Mouse (Mus musculus) R1 (cell line): ENCODE measurements around the gene Gid4.

ENCODE experiments used
- DNase-seq: peaks from one replicate; pipeline ENCODE4 v3.0.0-alpha.2; 2018; ENCODE audit warnings: low read depth, low spot score

The Gid4 gene

GRCm38 (mm10) chr11:60416963-60417716, at the start of gene Gid4:
Gid4 (plus strand) TSS chr11:60417145.
- DNase-seq = peak; percentile 99

DNA sequence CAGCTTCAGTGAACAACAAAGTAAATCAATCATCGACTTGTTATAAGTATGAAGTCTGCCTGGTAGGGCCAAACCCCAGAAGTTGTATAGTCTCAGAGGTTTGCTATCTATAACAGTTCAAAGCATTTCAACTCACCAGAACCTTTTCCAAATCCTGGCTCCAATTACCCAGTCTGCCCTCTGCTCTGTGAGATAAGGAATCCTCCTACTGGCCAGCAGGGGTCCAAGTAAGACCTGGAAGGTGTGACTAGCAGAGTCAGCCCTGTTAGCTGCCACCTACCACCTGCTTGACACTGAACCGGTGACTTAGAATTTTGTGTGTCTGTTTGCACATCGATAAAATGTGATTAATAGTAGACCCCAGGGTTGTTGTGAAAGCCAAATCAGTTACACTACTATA, 49.7 kb upstream of the Gid4 start:
- peak; percentile 63 for DNase-seq

DNA sequence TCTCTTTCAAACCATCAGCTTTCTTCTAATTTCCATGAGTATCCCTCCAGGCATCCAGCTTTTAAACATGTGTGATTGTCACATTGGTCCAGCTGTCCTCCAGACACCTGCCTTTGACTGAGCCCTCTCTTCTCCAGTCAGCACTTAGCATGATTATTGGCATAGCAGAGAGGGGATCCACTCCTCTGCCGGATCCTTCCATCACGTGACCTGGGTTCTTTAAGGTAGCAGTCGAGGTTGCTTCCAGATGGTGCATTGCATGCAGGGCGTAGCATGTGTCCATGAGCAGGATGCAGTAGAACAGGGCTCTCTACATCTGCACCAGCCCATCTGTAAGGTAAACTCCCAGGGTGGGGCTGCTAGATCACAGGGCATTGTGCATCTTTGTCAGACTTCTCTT, 48.0 kb upstream of the Gid4 start:
- no peak for DNase-seq

- no peak for DNase-seq
Measured at GRCm38 (mm10) chr11:60369448-60369847, 47.5 kb upstream of the Gid4 start.

- no peak for DNase-seq
Measured at GRCm38 (mm10) chr11:60370431-60370830, 46.5 kb upstream of the Gid4 start.

- no peak for DNase-seq
Measured at GRCm38 (mm10) chr11:60374481-60374880, 42.5 kb upstream of the Gid4 start.

- DNase-seq = peak; percentile 65
Measured at GRCm38 (mm10) chr11:60383518-60383917, 33.4 kb upstream of the Gid4 start.

DNA sequence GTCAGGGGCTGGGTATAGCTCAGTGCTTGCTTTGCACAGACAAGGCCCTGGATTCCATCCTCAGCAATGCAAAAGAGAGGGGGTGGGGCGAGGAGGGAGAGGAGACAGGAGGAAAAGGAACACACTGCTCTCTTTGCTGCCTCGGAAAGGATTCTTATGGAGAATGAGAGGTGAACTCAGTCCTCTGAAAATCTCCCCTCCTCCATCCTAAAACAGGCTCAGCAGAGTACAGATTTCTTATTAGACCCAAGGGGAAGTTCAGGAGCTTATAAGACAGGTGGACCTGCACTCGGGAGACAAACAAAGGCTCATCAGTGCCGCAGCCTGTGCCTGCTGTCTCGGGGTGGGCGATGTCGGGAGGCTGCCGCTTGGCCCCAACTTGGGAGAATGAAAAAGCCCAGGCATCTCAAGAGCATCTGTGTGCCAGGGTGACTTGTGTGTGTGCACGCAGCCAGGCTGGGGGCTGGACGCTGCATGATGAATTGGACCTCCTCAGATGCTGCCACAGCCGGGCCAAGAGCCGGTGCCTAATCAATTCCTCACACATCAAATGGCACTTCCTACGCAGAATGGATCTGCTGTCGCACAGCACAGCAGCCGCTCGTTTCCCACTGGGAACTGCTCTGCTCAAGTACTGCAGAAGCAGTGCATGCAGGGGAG, 32.1 kb upstream of the Gid4 start:
- DNase-seq = peak; percentile 47

DNA sequence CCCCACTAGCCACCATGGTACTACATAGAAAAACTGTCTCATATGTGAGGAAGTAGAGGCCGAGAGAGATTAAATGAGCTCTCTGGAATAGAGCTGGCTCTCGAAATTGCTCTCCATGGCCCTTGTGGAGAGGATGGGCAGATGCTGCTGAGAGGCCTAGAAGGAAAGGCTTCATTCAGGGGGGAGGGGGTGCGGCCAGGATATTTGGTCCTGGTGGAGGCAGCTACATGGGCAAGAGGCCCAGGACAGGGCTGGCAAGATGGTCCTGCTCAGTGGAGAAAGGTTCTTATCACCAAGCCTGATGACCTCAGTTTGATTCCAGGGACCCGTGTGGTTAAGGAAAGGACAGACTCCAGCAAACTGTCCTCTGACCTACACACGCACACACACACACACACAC, 31.0 kb upstream of the Gid4 start:
- DNase-seq = no peak

DNA sequence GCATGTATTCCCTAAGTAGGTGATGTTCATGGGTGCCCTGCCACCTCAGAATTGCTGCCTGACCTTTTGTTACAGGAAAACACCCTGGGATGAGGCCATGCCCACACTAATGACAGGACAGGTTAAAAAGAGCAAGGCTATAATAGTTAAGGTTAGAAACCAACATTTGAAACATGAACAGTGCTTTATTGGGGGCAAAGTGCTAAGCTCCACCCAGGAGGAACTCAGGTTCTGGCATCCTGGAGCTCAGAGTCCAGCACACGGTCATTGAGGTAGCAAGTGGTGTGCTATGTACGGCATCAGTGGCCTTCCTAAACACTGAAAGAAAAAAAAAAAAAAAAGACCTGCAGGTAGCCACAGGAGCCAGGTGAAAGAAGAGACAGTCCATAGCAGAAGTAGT, 29.0 kb upstream of the Gid4 start:
- no peak for DNase-seq

GRCm38 (mm10) chr11:60391346-60391745, 25.6 kb upstream of the Gid4 start:
- no peak for DNase-seq

DNA sequence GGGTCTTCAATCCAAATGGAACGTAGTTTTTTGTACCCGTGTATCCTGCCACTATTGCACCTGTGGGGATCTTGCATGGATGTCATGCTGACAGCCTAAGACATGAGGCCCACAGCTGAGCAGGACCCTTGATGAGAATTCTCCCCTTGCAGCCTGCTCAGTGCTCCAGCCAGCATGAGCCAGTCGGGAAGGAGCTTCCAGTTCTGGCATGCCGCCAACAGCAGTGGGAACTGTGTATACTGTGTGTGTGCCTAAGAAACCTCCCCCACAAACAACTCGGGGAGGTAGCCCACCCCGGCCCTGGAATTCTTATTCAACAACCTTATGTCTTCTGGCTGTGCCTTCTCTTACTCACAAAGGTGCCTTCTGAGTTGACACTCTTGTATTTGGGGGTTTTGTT, 20.4 kb upstream of the Gid4 start:
- peak; percentile 13 for DNase-seq

- DNase-seq = no peak
Measured at GRCm38 (mm10) chr11:60397172-60397571, 19.8 kb upstream of the Gid4 start.

GRCm38 (mm10) chr11:60406606-60407005, 10.3 kb upstream of the Gid4 start:
- DNase-seq = no peak

DNA sequence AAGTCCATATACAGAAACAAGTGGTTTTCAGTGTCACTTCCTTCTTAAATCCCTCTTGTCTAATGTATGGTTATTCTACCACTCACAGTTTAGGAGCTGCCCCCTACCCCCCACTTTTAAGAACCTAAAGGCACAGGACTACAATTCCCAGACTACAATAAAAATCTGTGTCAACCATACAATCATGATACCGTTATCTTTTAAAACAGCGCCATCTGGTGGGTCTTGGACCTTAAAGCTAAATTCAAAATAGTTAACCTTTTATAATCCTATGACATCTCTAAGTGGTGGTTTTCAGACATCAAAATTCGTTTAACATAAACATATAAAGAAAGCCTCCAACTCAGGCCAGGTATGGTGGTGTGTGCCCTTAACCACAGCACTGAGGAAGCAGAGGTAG, 4.8 kb upstream of the Gid4 start:
- DNase-seq = peak; percentile 66

DNA sequence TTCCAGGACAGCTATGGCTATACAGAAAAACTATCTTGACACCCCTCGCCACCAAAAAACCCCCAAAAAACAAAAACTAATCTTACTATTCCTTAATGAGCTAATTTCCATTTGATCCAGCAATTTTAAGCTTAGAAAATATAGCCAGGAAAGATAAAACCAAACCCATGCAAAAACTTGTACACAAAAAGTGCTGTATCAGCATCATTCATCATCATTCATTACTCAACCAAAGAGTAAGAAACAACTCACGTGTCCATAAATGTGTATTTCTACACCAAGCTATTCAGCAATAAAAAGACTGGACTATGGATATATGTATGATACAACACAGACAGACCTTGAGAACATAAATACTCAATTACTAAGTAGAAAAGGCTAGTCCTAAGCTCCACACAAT, 4.0 kb upstream of the Gid4 start:
- no peak for DNase-seq

DNA sequence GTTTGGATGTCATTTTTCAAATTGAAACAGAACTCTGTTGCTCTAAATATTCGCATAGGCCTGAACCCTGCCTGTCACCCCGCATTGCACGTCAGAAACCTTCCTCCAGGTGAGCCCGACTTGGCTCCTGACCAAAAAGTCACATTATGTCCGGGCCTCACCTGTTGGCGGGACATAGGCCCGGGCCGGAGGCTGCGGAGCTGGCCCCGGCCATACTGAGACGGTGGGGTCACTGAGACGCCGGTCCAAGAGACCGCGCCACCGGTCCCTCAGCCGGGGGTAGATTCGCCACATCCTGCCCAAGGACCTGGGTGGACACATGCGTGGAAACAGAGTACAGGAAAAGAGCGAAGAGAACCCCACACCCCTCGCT, 369 bp upstream of the Gid4 start:
- DNase-seq = no peak

DNA sequence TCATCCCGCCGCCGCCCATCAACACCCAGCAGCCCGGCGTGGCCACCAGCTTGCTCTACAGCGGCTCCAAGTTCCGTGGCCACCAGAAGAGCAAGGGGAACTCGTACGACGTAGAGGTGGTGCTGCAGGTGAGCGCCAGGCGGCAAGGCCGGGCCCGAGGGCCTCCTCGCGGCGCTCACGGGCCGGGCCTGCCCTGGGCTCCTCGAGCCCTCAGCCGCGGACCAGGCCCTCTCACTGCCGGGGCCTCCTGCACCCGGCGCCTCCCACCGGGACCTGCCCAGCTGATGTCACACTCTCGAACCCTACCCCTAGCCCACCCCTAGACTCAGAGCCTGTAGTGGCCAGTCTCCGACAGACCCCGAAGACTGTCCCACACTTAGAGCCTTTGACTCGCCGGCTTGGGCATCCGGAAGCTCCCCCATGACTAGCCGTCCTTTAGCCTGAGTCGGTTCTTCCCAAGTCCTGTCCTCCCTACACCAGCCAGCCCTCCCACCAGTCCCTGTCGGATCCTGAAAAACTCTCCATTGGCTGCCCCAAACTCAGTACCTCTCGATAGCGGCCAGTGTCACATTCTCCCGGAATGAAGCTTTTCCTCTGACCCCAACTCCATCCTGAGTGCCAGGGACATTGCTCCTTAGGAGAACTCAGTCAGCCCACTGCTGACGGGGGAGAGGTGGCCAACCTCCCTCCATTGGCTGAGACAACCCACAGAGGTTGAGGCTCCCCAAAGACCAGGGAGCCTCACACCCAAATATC, 950 bp downstream of the Gid4 start, which contains the start of gene Atpaf2:
Atpaf2 (minus strand) TSS at position 741 of the 756 bp plus-strand sequence.
- peak; percentile 39 for DNase-seq

DNA sequence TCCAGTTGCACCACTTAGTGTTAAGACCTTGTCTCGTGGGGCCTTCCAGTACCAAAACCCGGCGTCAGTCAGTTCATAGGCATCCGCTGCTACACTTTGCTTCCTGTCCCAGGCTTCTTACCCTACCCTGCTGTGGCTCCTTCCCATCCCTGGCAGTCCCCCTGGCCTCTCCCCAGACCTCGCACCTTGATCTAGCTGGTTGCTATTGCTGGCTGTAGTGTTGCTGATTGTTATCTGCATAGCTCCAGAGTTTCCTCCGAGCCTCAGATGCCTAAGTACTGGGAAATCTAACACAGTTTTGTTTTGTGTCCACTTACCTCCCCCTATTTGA, 1.5 kb downstream of the Gid4 start:
- DNase-seq = no peak

- DNase-seq = no peak
Measured at GRCm38 (mm10) chr11:60422046-60422668, 5.2 kb downstream of the Gid4 start.

DNA sequence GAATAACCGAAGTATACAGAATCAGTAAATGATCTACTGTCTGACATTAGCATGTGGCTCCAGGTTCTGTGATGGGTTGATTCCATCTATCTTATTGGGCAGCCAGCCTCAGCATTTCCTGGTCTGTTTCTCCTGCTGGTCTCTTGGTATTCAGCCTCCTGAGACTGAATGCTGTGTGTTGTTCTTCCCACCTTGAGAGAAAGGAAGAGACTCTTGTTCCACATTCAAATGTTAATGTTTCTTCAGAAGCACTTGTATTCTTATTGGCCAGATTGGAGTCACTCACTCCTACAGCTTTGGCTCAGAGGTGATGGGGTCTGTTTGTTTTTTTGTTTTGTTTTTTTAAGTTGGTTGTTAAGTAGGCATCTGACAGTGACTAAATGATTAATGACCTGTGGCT, 6.1 kb downstream of the Gid4 start:
- DNase-seq = peak; percentile 90

GRCm38 (mm10) chr11:60426417-60426816, 9.5 kb downstream of the Gid4 start:
- DNase-seq = no peak
